Mouse (Mus musculus): ENCODE measurements around the gene Kalrn. TPM values are rescaled to one million over a fixed set of nuclear protein-coding genes. Genes with fewer than 3 reads are reported as not detected.

Kalrn gene
- polyA plus RNA-seq, 1 experiment from 2014 or later, result 22.4 TPM

GRCm38 (mm10) chr16:34525866-34526265 is 47.5 kb downstream of the Kalrn start:
- DNase-seq (ENCODE audit: low spot score) (no peak), ATAC-seq (replicated peaks; ENCODE audit: low FRiP score) (no peak)
- H3K27me3 ChIP-seq (ENCODE audit: control insufficient read depth, insufficient read depth, low read length), result no peaks in the 10 kb centered on the region
- H3K9ac ChIP-seq (ENCODE audit: low read length), result no peak overlapping the region
- no peaks in the 10 kb centered on the region for H3K36me3 ChIP-seq (ENCODE audit: control insufficient read depth, insufficient read depth, low read length)
- no peak overlapping the region for H3K4me3 ChIP-seq (ENCODE audit: low read depth, low read length)
- H3K4me2 ChIP-seq (ENCODE audit: low read depth, low read length, severe bottlenecking), result no peak overlapping the region
- WGBS, result 78% methylated on average over 8 of the region's 8 CpGs
- no peaks in the 10 kb centered on the region for H3K9me3 ChIP-seq (ENCODE audit: control insufficient read depth, low read length)
- H3K27ac ChIP-seq (ENCODE audit: low read depth, low read length), result no peak overlapping the region
- H3K4me1 ChIP-seq (replicated peaks; ENCODE audit: control insufficient read depth, insufficient read depth, low read length), result 0 out of 2 replicates have a peak, but pooled peaks cover 2% of the 10 kb centered on the region

GRCm38 (mm10) chr16:34525205-34525604 is 48.1 kb downstream of the Kalrn start:
- DNase-seq (ENCODE audit: low spot score), result no peak
- Histone ChIP-seq H3K36me3 (ENCODE audit: control insufficient read depth, insufficient read depth, low read length) (no peaks in the 10 kb centered on the region), H3K9me3 (ENCODE audit: control insufficient read depth, low read length) (no peaks in the 10 kb centered on the region), H3K27ac (ENCODE audit: low read depth, low read length) (no peak overlapping the region), H3K27me3 (ENCODE audit: control insufficient read depth, insufficient read depth, low read length) (no peaks in the 10 kb centered on the region), H3K4me2 (ENCODE audit: low read depth, low read length, severe bottlenecking) (no peak overlapping the region), H3K4me1 (replicated peaks; ENCODE audit: control insufficient read depth, insufficient read depth, low read length) (0 out of 2 replicates have a peak, but pooled peaks cover 2% of the 10 kb centered on the region), H3K9ac (ENCODE audit: low read length) (no peak overlapping the region), H3K4me3 (ENCODE audit: low read depth, low read length) (no peak overlapping the region)
- no peak for ATAC-seq (replicated peaks; ENCODE audit: low FRiP score)
- 81% methylated on average over 3 of the region's 3 CpGs for WGBS

- ATAC-seq (replicated peaks; ENCODE audit: low FRiP score), result no peak
- Histone ChIP-seq H3K36me3 (ENCODE audit: control insufficient read depth, insufficient read depth, low read length) (no peaks in the 10 kb centered on the region), H3K4me1 (replicated peaks; ENCODE audit: control insufficient read depth, insufficient read depth, low read length) (peaks cover 4% of the 10 kb centered on the region; the same call in 1 of the 2 replicates), H3K9ac (ENCODE audit: low read length) (no peak overlapping the region), H3K4me2 (ENCODE audit: low read depth, low read length, severe bottlenecking) (no peak overlapping the region), H3K27ac (ENCODE audit: low read depth, low read length) (no peak overlapping the region), H3K4me3 (ENCODE audit: low read depth, low read length) (no peak overlapping the region), H3K9me3 (ENCODE audit: control insufficient read depth, low read length) (no peaks in the 10 kb centered on the region), H3K27me3 (ENCODE audit: control insufficient read depth, insufficient read depth, low read length) (no peaks in the 10 kb centered on the region)
- 22% methylated on average over 5 of the region's 5 CpGs for WGBS
- DNase-seq (ENCODE audit: low spot score), result no peak
Measured at GRCm38 (mm10) chr16:34521061-34521460, 52.3 kb downstream of the Kalrn start.

GRCm38 (mm10) chr16:34516891-34517398 is 56.4 kb downstream of the Kalrn start:
- Histone ChIP-seq H3K4me2 (ENCODE audit: low read depth, low read length, severe bottlenecking) (no peak overlapping the region), H3K9ac (ENCODE audit: low read length) (no peak overlapping the region), H3K9me3 (ENCODE audit: control insufficient read depth, low read length) (no peaks in the 10 kb centered on the region), H3K4me1 (replicated peaks; ENCODE audit: control insufficient read depth, insufficient read depth, low read length) (peaks cover 8% of the 10 kb centered on the region; the same call in 1 of the 2 replicates), H3K36me3 (ENCODE audit: control insufficient read depth, insufficient read depth, low read length) (no peaks in the 10 kb centered on the region), H3K27ac (ENCODE audit: low read depth, low read length) (no peak overlapping the region), H3K4me3 (ENCODE audit: low read depth, low read length) (no peak overlapping the region), H3K27me3 (ENCODE audit: control insufficient read depth, insufficient read depth, low read length) (no peaks in the 10 kb centered on the region)
- no peak for ATAC-seq (replicated peaks; ENCODE audit: low FRiP score)
- DNase-seq (ENCODE audit: low spot score), result no peak
- WGBS, result 85% methylated on average over 12 of the region's 12 CpGs

- no peak overlapping the region for H3K9ac ChIP-seq (ENCODE audit: low read length)
- ATAC-seq (replicated peaks; ENCODE audit: low FRiP score) (no peak), DNase-seq (ENCODE audit: low spot score) (no peak)
- H3K36me3 ChIP-seq (ENCODE audit: control insufficient read depth, insufficient read depth, low read length), result no peaks in the 10 kb centered on the region
- 89% methylated on average over 4 of the region's 4 CpGs for WGBS
- H3K27me3 ChIP-seq (ENCODE audit: control insufficient read depth, insufficient read depth, low read length), result no peaks in the 10 kb centered on the region
- peaks cover 8% of the 10 kb centered on the region; the same call in 1 of the 2 replicates for H3K4me1 ChIP-seq (replicated peaks; ENCODE audit: control insufficient read depth, insufficient read depth, low read length)
- no peaks in the 10 kb centered on the region for H3K9me3 ChIP-seq (ENCODE audit: control insufficient read depth, low read length)
- no peak overlapping the region for H3K4me2 ChIP-seq (ENCODE audit: low read depth, low read length, severe bottlenecking)
- no peak overlapping the region for H3K4me3 ChIP-seq (ENCODE audit: low read depth, low read length)
- no peak overlapping the region for H3K27ac ChIP-seq (ENCODE audit: low read depth, low read length)
Measured at GRCm38 (mm10) chr16:34515485-34515884, 57.8 kb downstream of the Kalrn start.

- Histone ChIP-seq H3K27me3 (ENCODE audit: control insufficient read depth, insufficient read depth, low read length) (no peaks in the 10 kb centered on the region), H3K27ac (ENCODE audit: low read depth, low read length) (no peak overlapping the region), H3K9me3 (ENCODE audit: control insufficient read depth, low read length) (no peaks in the 10 kb centered on the region), H3K9ac (ENCODE audit: low read length) (no peak overlapping the region; the same call in 1 of the 2 replicates), H3K4me1 (replicated peaks; ENCODE audit: control insufficient read depth, insufficient read depth, low read length) (peaks cover 8% of the 10 kb centered on the region; the same call in 1 of the 2 replicates), H3K4me3 (ENCODE audit: low read depth, low read length) (no peak overlapping the region), H3K4me2 (ENCODE audit: low read depth, low read length, severe bottlenecking) (no peak overlapping the region), H3K36me3 (ENCODE audit: control insufficient read depth, insufficient read depth, low read length) (no peaks in the 10 kb centered on the region)
- ATAC-seq (replicated peaks; ENCODE audit: low FRiP score) (no peak), DNase-seq (ENCODE audit: low spot score) (no peak)
- 68% methylated on average over 13 of the region's 13 CpGs for WGBS
Measured at GRCm38 (mm10) chr16:34513956-34514593, 59.3 kb downstream of the Kalrn start.

- Histone ChIP-seq H3K27me3 (ENCODE audit: control insufficient read depth, insufficient read depth, low read length) (no peaks in the 10 kb centered on the region), H3K36me3 (ENCODE audit: control insufficient read depth, insufficient read depth, low read length) (no peaks in the 10 kb centered on the region), H3K9ac (ENCODE audit: low read length) (no peak overlapping the region), H3K4me2 (ENCODE audit: low read depth, low read length, severe bottlenecking) (no peak overlapping the region), H3K4me1 (replicated peaks; ENCODE audit: control insufficient read depth, insufficient read depth, low read length) (0 out of 2 replicates have a peak, but pooled peaks cover 5% of the 10 kb centered on the region), H3K4me3 (ENCODE audit: low read depth, low read length) (no peak overlapping the region), H3K9me3 (ENCODE audit: control insufficient read depth, low read length) (no peaks in the 10 kb centered on the region), H3K27ac (ENCODE audit: low read depth, low read length) (no peak overlapping the region)
- no peak for DNase-seq (ENCODE audit: low spot score)
- WGBS, result 97% methylated on average over 4 of the region's 4 CpGs
- no peak for ATAC-seq (replicated peaks; ENCODE audit: low FRiP score)
Measured at GRCm38 (mm10) chr16:34512326-34512725, 61.0 kb downstream of the Kalrn start.

GRCm38 (mm10) chr16:34508125-34508524 is 65.2 kb downstream of the Kalrn start:
- Histone ChIP-seq H3K36me3 (ENCODE audit: control insufficient read depth, insufficient read depth, low read length) (no peaks in the 10 kb centered on the region), H3K27ac (ENCODE audit: low read depth, low read length) (no peak overlapping the region), H3K4me1 (replicated peaks; ENCODE audit: control insufficient read depth, insufficient read depth, low read length) (no peaks in the 10 kb centered on the region), H3K9me3 (ENCODE audit: control insufficient read depth, low read length) (no peaks in the 10 kb centered on the region), H3K9ac (ENCODE audit: low read length) (no peak overlapping the region), H3K4me2 (ENCODE audit: low read depth, low read length, severe bottlenecking) (no peak overlapping the region), H3K4me3 (ENCODE audit: low read depth, low read length) (no peak overlapping the region), H3K27me3 (ENCODE audit: control insufficient read depth, insufficient read depth, low read length) (no peaks in the 10 kb centered on the region)
- ATAC-seq (replicated peaks; ENCODE audit: low FRiP score) (no peak), DNase-seq (ENCODE audit: low spot score) (no peak)
- WGBS, result 85% methylated on average over 1 of the region's 1 CpGs

- no peaks in the 10 kb centered on the region for H3K27me3 ChIP-seq (ENCODE audit: control insufficient read depth, insufficient read depth, low read length)
- DNase-seq (ENCODE audit: low spot score), result no peak
- 87% methylated on average over 2 of the region's 2 CpGs for WGBS
Measured at GRCm38 (mm10) chr16:34506048-34506447, 67.3 kb downstream of the Kalrn start.

More at GRCm38 (mm10) chr16:34506048-34506447, 67.3 kb downstream of the Kalrn start:
- Histone ChIP-seq H3K4me3 (ENCODE audit: low read depth, low read length) (no peak overlapping the region), H3K4me1 (replicated peaks; ENCODE audit: control insufficient read depth, insufficient read depth, low read length) (no peaks in the 10 kb centered on the region), H3K27ac (ENCODE audit: low read depth, low read length) (no peak overlapping the region), H3K36me3 (ENCODE audit: control insufficient read depth, insufficient read depth, low read length) (no peaks in the 10 kb centered on the region), H3K9ac (ENCODE audit: low read length) (no peak overlapping the region), H3K9me3 (ENCODE audit: control insufficient read depth, low read length) (no peaks in the 10 kb centered on the region), H3K4me2 (ENCODE audit: low read depth, low read length, severe bottlenecking) (no peak overlapping the region)
- no peak for ATAC-seq (replicated peaks; ENCODE audit: low FRiP score)
